Mouse (Mus musculus) liver, postnatal 0 days (tissue): ENCODE data around the gene Odf2. TPM values are rescaled to one million over a fixed set of nuclear protein-coding genes. Genes with fewer than 3 reads are reported as not detected.
"Not testable (repeated sequence)": the region's sequence is repeated elsewhere in the genome, so short reads cannot be mapped to it uniquely, and the experiment has no call there.

Experiments
- ATAC-seq: fragments of 200-750 bp; cut with Nextera tagmentation; 2 replicates; pipeline ENCODE4 v1.8.0; 2017; ENCODE audit warnings: mild to moderate bottlenecking, moderate library complexity
- DNase-seq: peaks from one replicate; pipeline ENCODE4 v3.0.0-alpha.2; 2016
- H3K27ac ChIP-seq: fragments of 300-500 bp; sonication (generic); 2 replicates; pipeline ENCODE4 v1.5.1; 2014; ENCODE audit warnings: antibody characterized with exemption, moderate library complexity, mild to moderate bottlenecking, low read depth
- H3K27me3 ChIP-seq: fragments of 300-500 bp; sonication (generic); 2 replicates; pipeline ENCODE4 v1.6.1; 2014; ENCODE audit warnings: low read length, control low read depth, mixed read lengths; ENCODE audit not compliant: insufficient read depth
- H3K36me3 ChIP-seq: fragments of 300-500 bp; sonication (generic); replicated peaks from 2 replicates; pipeline ENCODE4 v1.6.1; 2014; ENCODE audit warnings: mild to moderate bottlenecking, control low read depth, low read length, moderate library complexity, mixed read lengths; ENCODE audit not compliant: insufficient read depth
- H3K4me1 ChIP-seq: fragments of 300-500 bp; sonication (generic); 2 replicates; pipeline ENCODE4 v1.6.1; 2014; ENCODE audit warnings: antibody characterized with exemption, mild to moderate bottlenecking, control low read depth; ENCODE audit not compliant: insufficient read depth
- H3K4me2 ChIP-seq: fragments of 300-500 bp; sonication (generic); 2 replicates; pipeline ENCODE4 v1.6.1; 2014; ENCODE audit warnings: low read depth, mild to moderate bottlenecking, low read length, moderate library complexity, mixed read lengths
- H3K4me3 ChIP-seq: fragments of 300-500 bp; sonication (generic); 2 replicates; pipeline ENCODE4 v1.5.1; 2014; ENCODE audit warnings: low read depth, low read length
- H3K9ac ChIP-seq: fragments of 300-500 bp; sonication (generic); replicated peaks from 2 replicates; pipeline ENCODE4 v1.6.1; 2014; ENCODE audit warnings: mild to moderate bottlenecking, moderate library complexity
- H3K9me3 ChIP-seq: fragments of 300-500 bp; sonication (generic); 2 replicates; pipeline ENCODE4 v1.6.1; 2016; ENCODE audit warnings: mild to moderate bottlenecking, control low read depth, low read length, mixed read lengths
- CTCF ChIP-seq: sonication (generic); IDR thresholded peaks from 2 replicates; pipeline ENCODE4 v1.5.1; 2016; ENCODE audit warnings: antibody characterized with exemption, low read depth
- EP300 ChIP-seq: IDR thresholded peaks from 2 replicates; pipeline ENCODE4 v1.6.1; 2016; ENCODE audit warnings: antibody characterized with exemption, low read depth, mild to moderate bottlenecking
- WGBS: fragments of 180-500 bp; shearing (Covaris S2); extraction: QIAGEN DNeasy Blood & Tissue Kit; methylation state at CpG from one replicate; pipeline ENCODE4 v1.1.7; 2014; ENCODE audit not compliant: insufficient replicate concordance; 5-methylcytosine and 5-hydroxymethylcytosine counted together
- polyA plus RNA-seq: library from polyadenylated mRNA; unstranded; fragments of >200 nt; fragmentation: Nextera tagmentation; extraction: Ambion mirVana; gene quantifications from 2 replicates; pipeline ENCODE4 v1.2.1, GENCODE M21; 2015

Gene Odf2
- polyA plus RNA-seq, 1 experiment from 2014 or later, result 22.1 TPM

GRCm38 (mm10) chr2:29879964-29880830, 8.8 kb upstream of the Odf2 start:
- WGBS, result 76% methylated on average over 17 of the region's 17 CpGs
- Histone ChIP-seq H3K9ac (no peak overlapping the region), H3K9me3 (no peaks in the 10 kb centered on the region), H3K27ac (no peak overlapping the region), H3K4me2 (no peak overlapping the region), H3K27me3 (no peaks in the 10 kb centered on the region), H3K36me3 (peaks cover 12% of the 10 kb centered on the region), H3K4me1 (no peaks in the 10 kb centered on the region), H3K4me3 (no peak overlapping the region)
- ATAC-seq, result no peak
- DNase-seq, result no peak
- TF ChIP-seq EP300, result no peak
- no peak for TF ChIP-seq CTCF

- H3K27ac ChIP-seq, H3K4me2 ChIP-seq, H3K9ac ChIP-seq, DNase-seq, H3K9me3 ChIP-seq, ATAC-seq, H3K4me3 ChIP-seq, H3K27me3 ChIP-seq, H3K36me3 ChIP-seq: not testable (repeated sequence)
- H3K4me1 ChIP-seq, result peaks cover 19% of the 10 kb centered on the region
- 64% methylated on average over 9 of the region's 9 CpGs for WGBS
- TF ChIP-seq CTCF, result peak; percentile 19
Observed at GRCm38 (mm10) chr2:29886659-29887292, 2.2 kb upstream of the Odf2 start.

DNA sequence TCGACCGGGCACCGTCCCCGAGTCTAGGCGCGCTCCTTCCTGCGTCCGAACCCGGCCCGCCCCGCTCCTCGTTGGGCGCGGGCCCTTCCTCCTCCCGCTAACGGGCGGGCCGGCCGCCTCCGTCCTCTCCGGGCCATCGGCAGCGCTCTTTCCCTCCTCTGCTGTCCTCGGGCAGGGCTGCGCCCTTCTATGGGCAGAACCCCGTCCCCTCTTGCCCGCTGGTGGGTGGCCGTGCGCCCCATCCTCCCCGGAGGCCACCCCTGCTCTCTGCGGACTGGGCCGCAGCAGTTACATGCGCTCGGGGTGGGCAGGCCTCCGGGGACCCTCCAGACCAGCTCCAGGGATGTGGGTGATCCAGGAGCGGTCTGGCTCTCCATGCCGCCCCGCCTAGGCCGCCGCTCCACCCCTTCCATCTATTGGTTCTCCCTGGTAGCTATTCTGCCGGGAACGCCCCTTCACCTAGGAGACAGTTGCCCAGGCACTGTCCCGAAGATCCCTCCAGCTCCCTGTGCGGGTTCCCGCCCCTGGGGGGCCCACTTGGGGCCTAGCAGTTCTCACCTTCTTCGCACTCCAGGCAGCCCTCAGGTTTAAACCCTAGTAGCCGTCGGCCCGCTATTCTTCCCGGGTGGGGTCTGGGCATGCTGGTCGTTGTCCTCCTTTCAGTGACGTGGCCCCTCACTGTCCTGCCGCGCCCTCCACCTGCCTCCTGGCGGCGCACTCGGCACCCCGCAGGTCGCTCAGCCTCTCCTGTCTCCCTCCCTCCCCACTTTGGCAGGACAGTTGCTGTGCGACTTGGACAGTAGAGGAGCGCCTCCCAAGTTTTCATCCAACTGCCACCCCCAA, 1.2 kb downstream of the Odf2 start:
- peak overlapping the region; percentile 99 for H3K9ac ChIP-seq
- DNase-seq (peak; percentile 93), ATAC-seq (peak; percentile 88)
- H3K9me3 ChIP-seq, result no peaks in the 10 kb centered on the region
- WGBS, result 2% methylated on average over 59 of the region's 61 CpGs
- peak overlapping the region; percentile 85 for H3K4me2 ChIP-seq
- peaks cover 19% of the 10 kb centered on the region for H3K4me1 ChIP-seq
- H3K27ac ChIP-seq, result peak overlapping the region; percentile 97
- peak overlapping the region; percentile 99 for H3K4me3 ChIP-seq
- H3K27me3 ChIP-seq, result no peaks in the 10 kb centered on the region
- peak; percentile 14; the same call in 1 of the 2 replicates for TF ChIP-seq EP300
- TF ChIP-seq CTCF, result peak; percentile 76
- H3K36me3 ChIP-seq, result peaks cover 37% of the 10 kb centered on the region

DNA sequence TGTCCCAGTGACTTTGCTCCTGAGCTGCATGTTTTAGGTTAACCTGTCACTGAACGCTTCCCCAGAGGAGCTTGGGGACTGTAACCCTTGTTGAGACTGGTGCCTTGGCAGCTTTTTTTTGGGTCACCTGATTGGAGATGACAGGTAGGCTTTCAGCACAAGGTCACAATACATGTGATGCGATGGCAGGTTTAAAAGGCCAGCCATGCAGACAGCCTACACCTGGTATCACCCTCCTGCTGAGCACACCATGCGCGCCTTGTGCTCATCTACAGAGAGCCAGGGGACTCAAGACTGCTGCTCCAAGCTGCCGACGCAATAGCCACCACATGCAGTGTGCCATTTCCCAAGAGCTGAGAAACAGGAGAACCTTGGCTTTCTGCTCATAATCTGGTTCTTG, 2.8 kb downstream of the Odf2 start:
- H3K4me2 ChIP-seq, result 0 out of 2 replicates have a peak overlapping the region, but pooled peaks have one; percentile 85
- H3K9me3 ChIP-seq, result no peaks in the 10 kb centered on the region
- H3K36me3 ChIP-seq, result peaks cover 50% of the 10 kb centered on the region
- no peak overlapping the region for H3K9ac ChIP-seq
- no peak overlapping the region for H3K4me3 ChIP-seq
- 93% methylated on average over 6 of the region's 6 CpGs for WGBS
- H3K27ac ChIP-seq, result no peak overlapping the region
- ATAC-seq (no peak), DNase-seq (no peak)
- no peaks in the 10 kb centered on the region for H3K27me3 ChIP-seq
- no peak for TF ChIP-seq EP300
- TF ChIP-seq CTCF, result no peak
- peaks cover 19% of the 10 kb centered on the region for H3K4me1 ChIP-seq

DNA sequence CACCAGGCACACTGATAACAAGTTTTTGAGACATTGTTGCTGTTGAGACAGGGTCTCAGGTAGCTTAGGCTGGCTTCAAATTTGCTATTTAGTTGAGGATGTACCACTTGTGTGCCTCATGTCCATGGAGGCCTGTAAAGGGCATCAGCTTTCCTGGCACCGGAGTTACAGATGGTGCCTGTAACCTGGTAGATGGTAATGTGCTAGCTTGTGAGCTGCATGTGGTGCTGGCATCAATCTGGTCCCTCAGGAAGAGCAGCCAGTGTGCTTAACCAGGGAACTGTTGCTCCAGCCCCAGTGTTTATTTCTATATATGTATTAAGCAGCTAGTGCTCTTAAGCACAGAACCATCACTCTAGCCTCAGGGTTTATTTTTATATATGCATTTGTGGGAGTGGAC, 7.0 kb downstream of the Odf2 start:
- no peak overlapping the region for H3K4me2 ChIP-seq
- DNase-seq (no peak), ATAC-seq (no peak)
- peaks cover 4% of the 10 kb centered on the region for H3K4me1 ChIP-seq
- no peaks in the 10 kb centered on the region for H3K27me3 ChIP-seq
- H3K4me3 ChIP-seq, result no peak overlapping the region
- TF ChIP-seq CTCF (no peak), EP300 (no peak)
- peaks cover 91% of the 10 kb centered on the region for H3K36me3 ChIP-seq
- no peak overlapping the region for H3K27ac ChIP-seq
- no peaks in the 10 kb centered on the region for H3K9me3 ChIP-seq
- WGBS, result 96% methylated on average over 1 of the region's 1 CpGs
- H3K9ac ChIP-seq, result no peak overlapping the region

DNA sequence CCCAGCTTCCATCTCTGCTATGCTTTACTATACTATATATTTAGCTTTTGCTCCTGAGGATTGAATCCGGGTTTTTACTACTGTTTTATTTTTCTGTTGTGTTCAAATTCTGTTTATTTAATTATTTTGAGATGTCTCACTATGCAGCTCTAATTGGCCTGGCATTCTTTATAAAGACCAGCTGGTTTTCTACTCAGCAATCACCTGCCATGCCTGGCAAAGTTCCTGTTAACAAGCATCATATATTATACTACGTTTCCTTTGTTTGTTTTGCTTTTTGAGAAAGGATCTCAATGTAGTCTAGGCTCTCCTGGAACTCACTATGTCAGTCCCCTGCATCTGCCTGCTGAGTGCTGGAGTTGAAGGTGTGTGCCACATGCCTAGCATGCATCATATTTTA, 8.3 kb downstream of the Odf2 start:
- Histone ChIP-seq H3K27me3 (no peaks in the 10 kb centered on the region), H3K4me2 (no peak overlapping the region), H3K9me3 (no peaks in the 10 kb centered on the region), H3K36me3 (peaks cover 94% of the 10 kb centered on the region), H3K4me3 (no peak overlapping the region), H3K9ac (no peak overlapping the region), H3K4me1 (no peaks in the 10 kb centered on the region), H3K27ac (no peak overlapping the region)
- 89% methylated on average over 2 of the region's 2 CpGs for WGBS
- no peak for ATAC-seq
- DNase-seq, result no peak
- no peak for TF ChIP-seq CTCF
